Mouse (Mus musculus) heart, embryonic 16.5 days (tissue): ENCODE results near the gene Gm11096. TPM values are rescaled to one million over a fixed set of nuclear protein-coding genes. Genes with fewer than 3 reads are reported as not detected.

ENCODE experiments used
- ATAC-seq: fragments of 200-750 bp; cut with Nextera tagmentation; replicated peaks from 2 replicates; pipeline ENCODE4 v1.8.0; 2017; ENCODE audit warnings: moderate number of reproducible peaks; ENCODE audit not compliant: insufficient read depth, low FRiP score; ENCODE audit errors: extremely low read depth
- H3K27ac ChIP-seq: fragments of 300-500 bp; sonication (generic); 2 replicates; pipeline ENCODE4 v1.5.1; 2014; ENCODE audit warnings: mild to moderate bottlenecking, low read length, control low read depth, moderate library complexity
- H3K27me3 ChIP-seq: fragments of 300-500 bp; sonication (generic); 2 replicates; pipeline ENCODE4 v1.6.1; 2014; ENCODE audit warnings: low read length, mixed read lengths; ENCODE audit not compliant: control insufficient read depth, insufficient read depth
- H3K36me3 ChIP-seq: fragments of 300-500 bp; sonication (generic); 2 replicates; pipeline ENCODE4 v1.6.1; 2014; ENCODE audit not compliant: control insufficient read depth, insufficient read depth
- H3K4me1 ChIP-seq: fragments of 300-500 bp; sonication (generic); 2 replicates; pipeline ENCODE4 v1.6.1; 2014; ENCODE audit warnings: low read length, mixed read lengths; ENCODE audit not compliant: control insufficient read depth, insufficient read depth
- H3K4me2 ChIP-seq: fragments of 300-500 bp; sonication (generic); 2 replicates; pipeline ENCODE4 v1.6.1; 2014; ENCODE audit warnings: low read depth, mild to moderate bottlenecking, control low read depth, low read length
- H3K4me3 ChIP-seq: fragments of 300-500 bp; sonication (generic); 2 replicates; pipeline ENCODE4 v1.5.1; 2014; ENCODE audit warnings: mild to moderate bottlenecking, control low read depth, low read length
- H3K9ac ChIP-seq: fragments of 300-500 bp; sonication (generic); 2 replicates; pipeline ENCODE4 v1.6.1; 2014; ENCODE audit warnings: low read length, control low read depth
- H3K9me3 ChIP-seq: fragments of 300-500 bp; sonication (generic); replicated peaks from 2 replicates; pipeline ENCODE4 v1.6.1; 2016; ENCODE audit warnings: low read length; ENCODE audit not compliant: control insufficient read depth
- WGBS: fragments of 180-500 bp; shearing (Covaris S2); extraction: QIAGEN DNeasy Blood & Tissue Kit; methylation state at CpG from one replicate; pipeline ENCODE4 v1.1.7; 2014; 5-methylcytosine and 5-hydroxymethylcytosine counted together
- polyA plus RNA-seq: library from polyadenylated mRNA; unstranded; fragments of >200 nt; fragmentation: Nextera tagmentation; extraction: Ambion mirVana; gene quantifications from 2 replicates; pipeline ENCODE4 v1.2.1, GENCODE M21; 2015

Gm11096 gene
- polyA plus RNA-seq, 1 experiment from 2014 or later: not detected

DNA sequence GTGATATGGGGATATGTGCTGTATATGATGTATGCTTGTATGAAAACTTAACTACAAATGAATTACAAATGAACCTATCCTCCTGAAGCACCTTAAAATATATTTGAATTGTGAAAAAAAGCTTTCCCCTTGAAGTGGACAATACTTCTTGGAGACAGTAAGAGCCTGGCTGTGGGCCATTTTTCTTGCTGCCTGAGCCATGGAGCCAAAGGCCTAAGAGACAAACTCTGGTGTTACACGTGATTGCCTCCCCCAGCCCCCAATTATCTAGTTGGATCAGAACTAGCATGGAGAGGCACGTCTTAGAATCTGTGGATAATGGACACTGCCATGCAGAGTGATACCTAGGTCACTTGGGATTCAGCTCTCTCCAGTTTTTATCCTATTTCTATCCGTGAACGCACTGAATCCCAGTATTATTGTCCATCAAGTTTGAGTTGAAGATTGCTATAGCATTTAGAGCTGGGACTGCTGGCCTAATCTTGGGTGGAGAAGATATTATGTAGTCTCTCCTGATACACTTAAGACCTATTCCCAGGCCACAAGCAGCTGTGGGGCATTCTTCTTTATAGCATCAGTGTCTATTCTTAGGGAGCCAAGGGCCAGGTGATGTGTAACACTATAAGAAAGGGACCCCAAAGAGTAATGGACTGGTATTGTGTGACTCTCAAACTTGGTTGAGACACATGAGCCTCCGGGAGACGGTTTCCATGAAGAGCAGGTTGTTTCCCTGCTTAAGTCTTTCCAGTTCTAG is 25.0 kb upstream of the Gm11096 start:
- no peak for ATAC-seq
- Histone ChIP-seq H3K27me3 (no peaks in the 10 kb centered on the region), H3K9ac (no peak overlapping the region), H3K4me2 (no peak overlapping the region), H3K9me3 (no peaks in the 10 kb centered on the region), H3K36me3 (peaks cover 24% of the 10 kb centered on the region), H3K4me3 (no peak overlapping the region), H3K4me1 (peaks cover 12% of the 10 kb centered on the region; the same call in 1 of the 2 replicates), H3K27ac (no peak overlapping the region)
- WGBS: 79% methylated on average over 6 of the region's 6 CpGs

DNA sequence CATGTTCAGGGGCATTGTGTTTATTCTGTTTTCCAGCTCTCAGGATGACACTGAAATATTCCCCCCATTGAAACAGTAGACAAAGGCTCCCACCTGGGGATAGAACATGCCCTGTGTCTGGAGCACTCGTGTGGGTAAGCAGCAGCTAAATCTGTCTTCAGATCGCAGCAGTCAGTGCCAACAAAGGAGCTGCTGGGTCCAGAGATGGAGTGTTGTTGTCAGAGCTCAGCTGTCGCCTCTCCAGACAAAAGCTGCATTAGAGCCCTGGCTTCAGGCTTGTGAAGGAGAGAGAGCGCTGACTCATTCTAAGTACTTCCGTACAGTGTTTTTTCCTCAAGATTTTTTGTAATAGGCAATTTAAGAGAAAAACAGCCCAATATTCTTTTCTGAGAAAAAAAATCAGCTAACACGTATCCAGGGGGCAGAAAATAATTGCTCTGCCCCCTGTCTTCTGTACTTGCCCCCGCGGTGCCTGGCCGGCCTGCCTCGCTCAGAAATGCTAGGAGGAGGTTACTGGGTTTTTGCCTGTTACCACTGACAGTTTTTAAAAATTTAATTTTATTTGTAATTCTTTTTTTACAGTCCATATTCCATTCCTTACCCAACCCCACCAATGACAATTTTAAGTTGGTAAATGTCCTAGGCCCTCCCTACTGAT is 21.6 kb upstream of the Gm11096 start:
- H3K36me3 ChIP-seq: peaks cover 39% of the 10 kb centered on the region
- H3K27ac ChIP-seq: peak overlapping the region; percentile 43
- 62% methylated on average over 10 of the region's 10 CpGs for WGBS
- H3K4me2 ChIP-seq: no peak overlapping the region
- no peak overlapping the region for H3K9ac ChIP-seq
- H3K27me3 ChIP-seq: no peaks in the 10 kb centered on the region
- 0 out of 2 replicates have a peak, but pooled peaks cover 5% of the 10 kb centered on the region for H3K4me1 ChIP-seq
- no peak overlapping the region for H3K4me3 ChIP-seq
- ATAC-seq: peak; percentile 38; the same call in 1 of the 2 replicates
- H3K9me3 ChIP-seq: no peaks in the 10 kb centered on the region

DNA sequence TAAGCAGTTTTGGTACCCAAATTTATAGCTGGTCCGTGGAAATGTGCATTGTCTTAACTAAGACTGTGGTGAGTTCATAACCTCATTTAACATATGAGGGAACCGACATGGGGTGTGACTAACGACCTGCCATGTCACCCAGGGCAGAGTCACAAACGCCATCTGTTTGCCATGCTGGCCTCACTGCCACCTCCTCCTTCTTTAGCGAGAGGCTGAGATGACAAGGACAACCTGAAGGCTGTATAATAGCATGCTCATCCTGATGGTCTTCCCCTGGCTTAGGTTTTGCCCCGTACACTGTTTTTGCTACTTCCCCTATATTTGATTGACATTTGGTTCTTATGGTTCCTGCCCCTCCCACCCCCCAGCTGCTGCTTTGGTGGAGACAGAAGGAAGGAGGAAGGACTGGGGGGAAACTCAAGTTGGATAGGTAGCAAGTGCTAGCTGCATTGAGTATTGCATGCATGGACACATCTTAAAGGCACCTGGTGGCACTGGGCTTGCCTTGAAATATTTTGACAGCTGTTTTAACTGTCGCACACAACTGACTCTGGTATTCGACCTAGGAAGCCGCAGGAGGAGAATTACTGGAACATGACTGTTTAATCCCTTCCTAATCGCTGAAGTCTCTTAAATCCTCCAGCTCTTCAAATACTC is 17.2 kb upstream of the Gm11096 start:
- Histone ChIP-seq H3K27me3 (no peaks in the 10 kb centered on the region), H3K4me1 (0 out of 2 replicates have a peak, but pooled peaks cover 5% of the 10 kb centered on the region), H3K27ac (no peak overlapping the region), H3K9me3 (no peaks in the 10 kb centered on the region), H3K4me2 (no peak overlapping the region), H3K36me3 (peaks cover 37% of the 10 kb centered on the region), H3K9ac (no peak overlapping the region), H3K4me3 (no peak overlapping the region)
- ATAC-seq: no peak
- WGBS: 59% methylated on average over 10 of the region's 10 CpGs

DNA sequence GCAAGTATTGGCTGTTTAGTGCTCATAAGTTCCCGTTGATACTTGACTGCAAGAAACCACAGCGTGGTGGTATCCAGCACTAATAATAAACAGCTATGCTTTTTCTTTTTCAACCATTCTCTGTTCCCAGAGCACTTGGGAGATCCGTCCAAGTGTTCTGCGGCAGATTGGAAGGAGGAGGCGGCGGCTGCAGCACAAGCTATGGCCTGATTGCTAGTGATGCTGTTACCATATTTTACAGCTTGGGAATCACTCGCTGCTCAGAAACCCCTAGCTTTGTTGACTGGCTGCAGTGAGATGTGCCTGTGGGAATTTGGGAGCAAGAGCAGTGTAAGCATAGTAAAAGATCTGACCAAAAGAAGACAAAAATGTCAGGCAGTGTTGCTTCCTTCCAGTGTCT is 14.3 kb upstream of the Gm11096 start:
- Histone ChIP-seq H3K4me2 (no peak overlapping the region), H3K27ac (no peak overlapping the region), H3K9me3 (no peaks in the 10 kb centered on the region), H3K4me1 (peaks cover 3% of the 10 kb centered on the region; the same call in 1 of the 2 replicates), H3K9ac (no peak overlapping the region), H3K4me3 (no peak overlapping the region), H3K36me3 (peaks cover 32% of the 10 kb centered on the region), H3K27me3 (no peaks in the 10 kb centered on the region)
- 87% methylated on average over 7 of the region's 7 CpGs for WGBS
- ATAC-seq: no peak

DNA sequence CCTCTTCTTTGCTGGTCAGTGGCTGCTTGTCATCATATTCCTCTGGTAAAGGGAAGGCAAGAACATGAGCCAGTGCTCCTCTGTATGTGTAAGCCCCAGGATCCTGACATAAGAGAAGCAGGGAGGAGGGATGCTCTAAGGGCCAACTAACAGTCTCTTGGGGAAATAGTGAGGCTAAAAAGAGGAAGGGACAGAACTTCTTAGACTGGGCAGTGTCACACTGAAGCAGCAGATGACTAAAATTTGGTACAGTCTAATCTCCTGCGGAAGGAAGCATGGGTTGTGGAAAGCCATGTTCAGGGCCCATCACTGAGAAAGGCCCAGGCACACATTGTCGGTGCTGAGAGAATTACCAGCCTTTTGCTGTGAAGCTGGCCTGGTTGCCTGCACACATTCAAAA is 8.8 kb upstream of the Gm11096 start:
- ATAC-seq: 0 out of 2 replicates have a peak, but pooled peaks have one; percentile 16
- peaks cover 30% of the 10 kb centered on the region for H3K36me3 ChIP-seq
- no peak overlapping the region for H3K9ac ChIP-seq
- H3K4me1 ChIP-seq: peaks cover 8% of the 10 kb centered on the region
- no peaks in the 10 kb centered on the region for H3K27me3 ChIP-seq
- H3K27ac ChIP-seq: no peak overlapping the region
- no peaks in the 10 kb centered on the region for H3K9me3 ChIP-seq
- no peak overlapping the region for H3K4me2 ChIP-seq
- H3K4me3 ChIP-seq: no peak overlapping the region
- 88% methylated on average over 2 of the region's 2 CpGs for WGBS

DNA sequence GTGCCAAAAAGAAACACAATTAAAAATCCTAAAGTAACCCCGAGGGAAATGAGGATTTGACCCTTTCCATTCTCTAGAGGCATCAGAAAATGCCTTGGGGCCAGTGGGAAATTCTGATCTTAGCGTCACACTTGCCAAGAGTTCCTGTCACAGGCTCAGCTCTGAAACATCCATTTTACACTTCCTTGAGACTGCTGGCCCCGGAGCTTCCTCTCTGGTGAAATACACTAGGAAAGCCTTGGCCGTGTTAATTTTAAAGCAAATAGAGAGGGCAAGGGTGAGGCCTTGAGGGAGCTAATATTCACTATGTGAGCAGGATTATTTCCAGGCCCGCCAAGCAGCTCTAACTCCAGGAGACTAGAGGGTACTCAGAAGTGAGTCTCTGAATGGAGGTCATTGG is 8.4 kb upstream of the Gm11096 start:
- no peak; the same call in 1 of the 2 replicates for ATAC-seq
- 51% methylated on average over 5 of the region's 5 CpGs for WGBS
- Histone ChIP-seq H3K27ac (peak overlapping the region; percentile 11; the same call in 1 of the 2 replicates), H3K4me2 (no peak overlapping the region), H3K9ac (no peak overlapping the region), H3K4me3 (no peak overlapping the region), H3K27me3 (no peaks in the 10 kb centered on the region), H3K4me1 (peaks cover 8% of the 10 kb centered on the region), H3K9me3 (no peaks in the 10 kb centered on the region), H3K36me3 (peaks cover 31% of the 10 kb centered on the region)

DNA sequence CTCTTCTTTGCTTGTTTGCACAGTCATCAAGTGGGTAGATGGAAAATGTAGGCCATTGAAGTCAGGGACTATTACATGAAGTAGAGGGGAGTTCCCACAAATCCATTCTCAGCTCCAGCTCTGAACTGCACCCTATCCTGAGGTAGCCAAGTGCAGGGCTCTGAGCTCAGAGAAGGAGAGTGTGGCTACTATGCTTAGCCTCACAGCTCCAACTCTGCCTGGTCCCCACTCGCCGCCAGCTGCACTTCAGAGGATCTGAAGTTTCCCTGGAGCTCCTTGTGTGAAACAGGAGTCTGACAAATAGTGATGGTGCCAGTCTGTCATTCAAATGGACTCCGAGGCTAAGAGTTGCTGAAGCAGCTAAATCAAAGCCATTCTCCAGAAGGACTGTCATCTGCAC is 13.7 kb downstream of the Gm11096 start:
- no peaks in the 10 kb centered on the region for H3K27me3 ChIP-seq
- no peaks in the 10 kb centered on the region for H3K9me3 ChIP-seq
- H3K36me3 ChIP-seq: no peaks in the 10 kb centered on the region
- 57% methylated on average over 3 of the region's 3 CpGs for WGBS
- no peak overlapping the region; the same call in 1 of the 2 replicates for H3K27ac ChIP-seq
- no peak overlapping the region for H3K9ac ChIP-seq
- no peak overlapping the region for H3K4me3 ChIP-seq
- H3K4me2 ChIP-seq: no peak overlapping the region
- H3K4me1 ChIP-seq: peaks cover 20% of the 10 kb centered on the region
- no peak for ATAC-seq

DNA sequence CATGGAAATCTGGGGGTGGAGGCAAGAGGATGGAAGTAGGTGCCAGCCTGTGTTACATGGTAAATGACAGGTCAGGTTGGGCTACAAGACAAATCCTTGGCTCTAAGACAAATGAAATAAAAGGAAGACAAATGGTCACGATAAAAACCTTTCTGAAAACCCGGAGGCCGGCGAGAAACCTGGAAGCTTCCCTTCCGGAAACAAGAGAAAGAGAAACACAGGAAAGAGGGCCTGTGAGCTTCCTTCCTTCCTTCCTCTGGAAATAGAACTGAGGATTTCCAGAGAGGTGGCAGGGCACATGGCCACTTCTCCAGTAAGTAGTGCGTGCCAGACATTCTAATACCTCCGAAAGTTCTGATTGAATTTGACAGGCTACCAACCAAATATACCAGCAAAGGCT is 14.4 kb downstream of the Gm11096 start:
- Histone ChIP-seq H3K4me3 (no peak overlapping the region), H3K4me1 (peaks cover 20% of the 10 kb centered on the region), H3K9me3 (no peaks in the 10 kb centered on the region), H3K27me3 (no peaks in the 10 kb centered on the region), H3K36me3 (no peaks in the 10 kb centered on the region), H3K27ac (no peak overlapping the region), H3K9ac (no peak overlapping the region), H3K4me2 (no peak overlapping the region)
- 63% methylated on average over 7 of the region's 7 CpGs for WGBS
- ATAC-seq: no peak

DNA sequence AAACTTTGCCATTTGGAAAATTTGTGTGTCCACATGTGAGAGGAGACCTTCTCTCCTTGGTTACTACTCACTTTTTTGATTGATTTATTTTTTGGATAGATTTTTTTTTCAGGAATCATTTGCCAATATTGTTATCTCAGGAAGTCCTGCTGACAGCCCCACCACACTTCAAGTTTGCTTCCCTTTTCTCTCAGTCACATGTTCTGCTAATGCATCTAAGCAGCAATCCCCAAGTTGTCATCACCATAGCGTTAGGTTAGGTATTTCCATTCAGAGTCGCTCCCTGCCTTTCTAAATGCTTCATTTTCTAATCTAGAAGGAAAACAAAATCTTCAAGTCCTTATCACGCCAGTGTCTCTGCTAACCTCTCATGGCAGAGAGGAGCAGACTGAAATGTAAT is 17.8 kb downstream of the Gm11096 start:
- Histone ChIP-seq H3K27ac (no peak overlapping the region), H3K4me2 (no peak overlapping the region), H3K36me3 (0 out of 2 replicates have a peak, but pooled peaks cover 2% of the 10 kb centered on the region), H3K4me3 (no peak overlapping the region), H3K9me3 (no peaks in the 10 kb centered on the region), H3K27me3 (no peaks in the 10 kb centered on the region), H3K4me1 (peaks cover 17% of the 10 kb centered on the region), H3K9ac (no peak overlapping the region)
- 40% methylated on average over 3 of the region's 3 CpGs for WGBS
- ATAC-seq: no peak
